Mouse (Mus musculus) common myeloid progenitor, adult 5-6 weeks (primary cell): Measurements from ENCODE around the gene Slc16a11. TPM values are rescaled to one million over a fixed set of nuclear protein-coding genes. Genes with fewer than 3 reads are reported as not detected.

Experiments used
- ATAC-seq: replicated peaks from 2 replicates; pipeline ENCODE4 v1.8.0; 2016; ENCODE audit warnings: low read depth, mild to moderate bottlenecking, moderate TSS enrichment, inconsistent platforms; ENCODE audit not compliant: poor library complexity, severe bottlenecking
- total RNA-seq: library from RNA; stranded (forward); fragments of 200-1000, 187-1606 nt; gene quantifications from 2 replicates; pipeline ENCODE4 v1.2.3, GENCODE M21; 2017

The Slc16a11 gene
- total RNA-seq, 1 experiment from 2014 or later = 0.78 TPM

DNA sequence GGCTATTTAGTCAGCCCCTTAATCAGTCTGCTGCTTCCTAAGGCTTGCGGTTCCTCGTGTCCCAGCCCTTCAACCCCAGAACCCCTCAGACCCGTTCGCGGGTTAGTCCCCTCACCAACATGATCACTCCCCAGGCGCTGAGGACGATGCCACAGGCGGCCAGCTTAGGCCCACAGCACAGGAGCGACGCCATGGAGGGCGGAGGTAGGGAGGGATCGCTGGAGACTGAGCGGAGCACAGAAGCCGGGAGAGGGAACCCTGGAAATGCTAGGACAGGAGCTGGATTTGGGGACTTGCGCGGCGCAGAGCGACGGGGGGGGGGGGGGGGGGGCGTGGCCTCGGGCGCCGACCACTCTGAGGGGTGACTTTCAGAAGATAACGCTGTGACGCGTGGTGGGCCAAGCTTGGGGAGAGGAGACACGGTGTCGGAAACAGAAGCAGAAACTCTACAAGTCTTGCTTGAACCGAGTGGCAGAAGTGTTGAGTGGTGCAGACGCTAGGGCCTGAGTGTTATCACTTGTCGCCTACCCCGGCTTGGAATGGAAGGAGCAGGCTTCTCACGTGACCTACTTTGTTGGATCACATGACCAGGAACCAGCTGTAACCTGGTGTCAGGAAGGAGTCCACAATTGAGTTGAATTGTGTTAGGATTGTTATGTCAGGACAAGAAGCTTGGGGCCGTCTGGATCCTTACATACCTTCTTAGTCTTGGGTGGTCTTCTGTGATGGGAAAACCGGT, 27.2 kb downstream of the Slc16a11 start, which contains the start of the genes Gm21988 and Rnasek:
Gene Gm21988 (minus strand): TSS at position 290 of the 739 bp plus-strand sequence.
Gene Rnasek (minus strand): TSS at position 302 of the 739 bp plus-strand sequence.
- peak; percentile 43 for ATAC-seq

DNA sequence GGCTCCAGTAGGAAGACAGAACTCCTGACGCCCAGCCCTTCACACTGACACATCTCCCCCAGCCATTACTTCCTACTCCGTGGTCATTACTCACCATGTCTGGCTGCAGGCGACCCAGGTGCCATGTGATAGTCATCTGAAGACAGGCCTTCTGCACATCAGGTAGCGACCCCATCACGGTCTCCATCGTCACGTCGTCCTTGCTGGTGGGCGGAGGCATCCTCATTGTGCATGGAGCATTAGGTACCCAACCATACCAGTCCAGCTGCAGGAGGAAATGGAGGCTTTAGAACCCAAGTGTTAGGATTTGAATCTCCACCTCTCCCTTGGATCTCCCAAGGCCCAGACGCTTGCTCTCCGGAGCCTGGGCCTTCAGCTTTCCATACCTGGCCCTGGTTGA, 30.0 kb downstream of the Slc16a11 start:
- ATAC-seq = no peak

DNA sequence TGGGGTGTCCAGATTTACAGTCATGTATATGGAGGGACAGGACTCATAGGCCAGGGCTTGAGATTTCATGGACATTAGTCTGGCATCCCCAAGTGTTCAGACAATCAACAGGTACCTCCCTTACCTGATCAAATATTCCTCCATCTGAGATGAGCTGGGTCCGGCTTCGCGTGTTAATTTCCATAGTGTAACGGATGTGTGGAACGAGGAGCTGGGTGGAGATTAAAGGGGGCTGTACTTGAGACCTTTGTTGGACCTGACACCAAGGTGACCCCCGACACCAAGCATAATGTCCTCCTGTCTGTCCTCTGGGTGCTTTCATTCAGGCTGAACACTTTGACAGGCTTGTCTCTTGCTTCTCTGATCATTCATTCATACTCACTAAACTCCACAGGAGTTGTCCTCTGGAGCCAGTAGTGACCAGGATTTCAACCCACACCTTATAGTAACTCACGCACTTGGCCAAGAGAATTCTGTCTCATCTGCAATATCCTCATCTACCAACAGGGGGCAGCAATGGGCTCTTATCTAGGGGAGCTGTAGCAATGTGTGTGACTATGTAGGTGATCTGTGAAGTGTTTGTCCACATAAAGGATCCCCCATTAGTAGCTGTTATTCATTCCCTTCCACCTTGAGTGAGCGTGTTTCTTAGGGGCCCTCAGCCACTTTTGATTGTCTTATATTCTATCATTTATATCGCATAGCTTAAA, 34.7 kb downstream of the Slc16a11 start:
- peak; percentile 67 for ATAC-seq

DNA sequence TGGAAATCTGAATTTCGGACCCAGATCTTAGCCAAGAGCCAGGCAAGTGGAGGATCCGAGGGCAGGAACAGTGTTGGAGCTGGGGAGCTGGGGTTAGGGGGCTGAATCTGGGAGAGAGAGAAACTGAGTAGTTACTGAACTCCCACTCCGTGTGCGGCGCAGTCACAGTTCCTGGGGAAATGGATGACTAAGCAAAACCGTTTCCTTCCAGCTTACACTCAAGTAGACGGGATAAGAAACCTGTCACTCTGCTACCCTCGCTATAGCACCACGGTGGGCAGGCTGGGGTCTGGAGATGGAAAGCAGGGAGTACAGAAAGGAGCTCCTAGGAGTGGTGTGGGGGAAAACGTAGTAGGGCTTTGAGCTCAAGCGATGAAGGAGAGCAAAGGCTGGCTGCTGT, 37.6 kb downstream of the Slc16a11 start:
- ATAC-seq = 0 out of 2 replicates have a peak, but pooled peaks have one; percentile 27

DNA sequence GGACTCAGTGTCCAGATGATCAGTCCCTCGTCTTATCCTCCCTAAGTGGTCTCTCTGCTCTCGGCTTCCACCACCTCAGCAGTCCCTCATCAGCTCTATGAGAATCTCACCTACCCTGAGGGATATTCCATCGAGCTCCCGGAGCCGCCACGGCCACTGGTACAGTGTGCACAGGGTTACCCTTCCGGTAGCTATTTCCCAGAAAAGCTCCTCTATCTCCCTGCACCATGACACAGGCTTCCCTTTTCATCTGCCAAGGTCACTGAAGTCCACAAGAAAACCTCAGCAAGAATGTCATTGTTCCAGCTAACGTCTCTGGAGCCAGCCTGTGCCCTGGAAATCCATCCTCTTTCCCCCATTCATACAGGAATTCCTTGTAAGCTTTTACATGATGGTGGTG, 39.3 kb downstream of the Slc16a11 start:
- no peak for ATAC-seq

DNA sequence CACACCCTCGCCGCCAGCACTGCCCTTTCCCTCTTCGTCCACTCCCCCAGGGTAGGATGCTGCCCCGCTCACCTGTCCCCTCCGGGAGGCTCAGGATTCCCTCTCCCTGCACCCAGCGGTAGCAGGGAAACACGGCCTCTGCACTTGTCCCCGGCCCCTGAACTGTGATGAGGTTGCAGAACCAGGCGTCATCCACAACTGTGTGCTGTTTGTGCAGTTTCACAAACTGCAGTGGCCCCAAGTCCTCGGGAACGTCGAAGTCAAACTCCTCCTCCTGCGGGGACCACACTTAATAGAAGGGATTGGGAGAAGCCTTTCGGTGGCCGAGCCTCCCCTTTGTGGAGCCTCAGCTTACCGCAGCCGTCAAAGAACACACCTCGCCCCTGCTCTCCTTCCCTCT, 41.8 kb downstream of the Slc16a11 start:
- peak; percentile 28; the same call in 1 of the 2 replicates for ATAC-seq

DNA sequence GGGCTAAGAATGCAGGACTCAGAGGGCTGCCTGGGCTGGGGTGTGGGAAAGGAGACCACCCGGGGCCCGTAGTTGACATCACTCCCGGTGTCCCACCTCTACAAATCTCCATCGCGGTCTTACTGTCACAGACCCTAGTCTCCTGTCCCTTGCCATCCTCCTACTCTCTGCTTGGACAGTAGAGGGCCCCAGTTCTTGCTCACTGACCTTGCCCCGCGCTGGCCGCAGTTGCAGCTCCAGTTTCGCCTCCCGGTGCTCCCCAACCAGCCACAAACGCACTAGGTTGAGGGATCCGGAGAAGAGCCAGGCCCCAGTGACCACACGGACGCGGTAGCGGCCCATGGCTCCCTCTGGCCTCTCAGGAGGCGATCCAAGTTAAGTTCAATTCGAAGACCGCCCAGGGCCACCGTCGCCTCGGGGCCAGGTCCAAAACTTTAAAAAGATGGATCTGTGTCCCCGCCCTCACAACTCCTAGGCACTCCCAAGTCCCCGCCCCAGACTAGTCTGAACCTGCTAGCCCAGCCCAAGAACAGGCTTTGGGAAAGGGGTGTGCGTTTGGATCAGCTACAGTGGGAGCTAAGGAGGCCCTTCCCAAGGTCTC, 42.5 kb downstream of the Slc16a11 start, which contains the start of gene Alox12:
Gene Alox12 (minus strand): TSS at position 423 of the 601 bp plus-strand sequence.
- ATAC-seq = peak; percentile 40; the same call in 1 of the 2 replicates

DNA sequence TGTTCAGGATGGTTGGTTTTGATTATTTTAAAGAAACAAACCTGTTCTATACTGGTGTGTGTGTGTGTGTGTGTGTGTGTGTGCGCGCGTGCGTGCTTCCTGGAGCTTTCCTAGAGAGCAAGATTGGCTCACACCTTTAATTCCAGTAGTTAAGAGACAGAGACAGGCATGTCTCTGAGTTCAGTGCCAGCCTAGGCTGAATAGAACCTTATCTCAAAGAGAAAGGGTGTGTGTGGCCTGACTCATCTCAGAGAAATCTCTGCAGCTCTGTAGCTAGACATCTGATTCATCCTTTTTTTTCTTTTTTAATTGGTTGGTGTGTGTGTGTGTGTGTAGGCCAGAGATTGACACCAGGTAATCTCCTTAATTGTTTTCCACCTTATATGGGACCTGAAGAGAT, 46.5 kb downstream of the Slc16a11 start:
- no peak for ATAC-seq

DNA sequence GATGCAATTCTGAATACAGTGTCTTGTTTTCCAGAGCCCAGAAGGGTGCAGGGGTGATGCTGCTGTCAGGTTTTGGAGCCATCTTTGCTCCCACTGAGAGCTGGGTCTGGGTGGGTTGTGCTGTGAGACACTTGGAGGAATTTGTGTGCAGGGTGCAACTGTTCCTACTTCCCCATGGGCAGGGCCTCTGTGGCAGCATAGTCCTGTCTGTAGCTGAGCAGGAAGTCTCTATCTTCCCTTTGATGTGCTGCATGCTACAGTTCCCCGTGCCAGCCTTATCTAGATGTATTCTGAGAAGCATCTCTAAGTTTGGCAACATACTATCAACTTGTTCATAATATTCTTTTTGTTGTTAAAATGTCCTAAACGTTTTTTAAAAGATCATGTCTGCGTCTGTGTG, 52.7 kb downstream of the Slc16a11 start:
- ATAC-seq = no peak

DNA sequence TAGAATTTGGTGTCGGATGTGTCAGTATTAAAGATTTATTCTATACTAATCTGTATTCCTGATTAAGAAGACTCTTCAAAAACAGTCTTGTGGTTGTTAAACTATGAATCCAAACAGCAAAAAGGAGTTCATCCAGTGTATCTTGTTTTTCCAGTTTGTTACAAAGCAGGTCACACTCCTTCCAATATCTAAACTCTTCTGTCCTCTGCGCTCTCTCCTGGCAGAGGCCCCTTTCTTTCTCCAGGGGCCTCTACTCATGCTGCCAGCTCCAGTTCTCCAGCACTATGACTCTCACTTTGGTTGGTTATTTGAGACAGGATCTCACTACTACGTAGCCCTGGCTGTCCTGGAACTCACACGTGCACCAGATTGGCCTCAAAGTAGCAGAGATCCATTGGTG, 53.3 kb downstream of the Slc16a11 start:
- no peak for ATAC-seq

Other genes starting within 250 kb of the Slc16a11 start
- gene Cldn7, start 248.0 kb upstream of the Slc16a11 start, total RNA-seq = not detected in 2 replicates
- 22.1 and 47.1 TPM in 2 replicates for gene Ctdnep1, start 231.6 kb upstream of the Slc16a11 start, total RNA-seq
- gene Elp5, start 230.2 kb upstream of the Slc16a11 start, total RNA-seq = 41.2 and 47.0 TPM in 2 replicates
- 163 and 255 TPM in 2 replicates for gene Gabarap, start 221.6 kb upstream of the Slc16a11 start, total RNA-seq
- gene Phf23, start 217.0 kb upstream of the Slc16a11 start, total RNA-seq = 40.9 and 59.2 TPM in 2 replicates
- gene Dvl2, start 212.2 kb upstream of the Slc16a11 start, total RNA-seq = 12.6 and 13.1 TPM in 2 replicates
- gene Acadvl, start 197.3 kb upstream of the Slc16a11 start, total RNA-seq = 43.7 and 46.0 TPM in 2 replicates
- gene Dlg4, start 195.8 kb upstream of the Slc16a11 start, total RNA-seq = 3.0 and 5.2 TPM in 2 replicates
- 0.82 TPM in 1 of 2 replicates, not detected in the other for gene Asgr1, start 158.7 kb upstream of the Slc16a11 start, total RNA-seq
- not detected in 2 replicates for gene Asgr2, start 120.1 kb upstream of the Slc16a11 start, total RNA-seq
- 1.1 and 1.5 TPM in 2 replicates for gene Mgl2, start 82.4 kb upstream of the Slc16a11 start, total RNA-seq
- gene Clec10a, start 56.6 kb upstream of the Slc16a11 start, total RNA-seq = 7.7 and 7.9 TPM in 2 replicates
- gene Slc16a13, start 8.3 kb downstream of the Slc16a11 start, total RNA-seq = 4.1 and 4.8 TPM in 2 replicates
- gene Bcl6b, start 17.0 kb downstream of the Slc16a11 start, total RNA-seq = 0.41 and 0.82 TPM in 2 replicates
- gene 0610010K14Rik, start 25.2 kb downstream of the Slc16a11 start, total RNA-seq = 43.5 and 49.9 TPM in 2 replicates
- gene Gm21988, start 27.1 kb downstream of the Slc16a11 start, total RNA-seq = not detected in 2 replicates
- 25.7 and 49.9 TPM in 2 replicates for gene Rnasek, start 27.1 kb downstream of the Slc16a11 start, total RNA-seq
- 0.37 TPM in 1 of 2 replicates, not detected in the other for gene Alox12, start 42.6 kb downstream of the Slc16a11 start, total RNA-seq
- gene Alox12e, start 109.9 kb downstream of the Slc16a11 start, total RNA-seq = not detected in 2 replicates
- gene Alox15, start 139.3 kb downstream of the Slc16a11 start, total RNA-seq = not detected in 2 replicates
- gene Pelp1, start 197.3 kb downstream of the Slc16a11 start, total RNA-seq = 13.4 and 16.5 TPM in 2 replicates
- gene Arrb2, start 219.9 kb downstream of the Slc16a11 start, total RNA-seq = 43.6 and 46.6 TPM in 2 replicates
- 36.3 and 43.1 TPM in 2 replicates for gene Med11, start 239.2 kb downstream of the Slc16a11 start, total RNA-seq
- gene Zmynd15, start 246.7 kb downstream of the Slc16a11 start, total RNA-seq = not detected in 2 replicates
- gene Cxcl16, start 247.2 kb downstream of the Slc16a11 start, total RNA-seq = not detected in 2 replicates